Mouse (Mus musculus) small intestine, adult 2 months (tissue): Measurements from ENCODE around the gene Zfp410. TPM values are rescaled to one million over a fixed set of nuclear protein-coding genes. Genes with fewer than 3 reads are reported as not detected.

Experiments used
- H3K27ac ChIP-seq: fragments of 200-500 bp; 2 replicates; pipeline ENCODE4 v1.5.1; 2012; ENCODE audit warnings: low read depth, low read length, control low read depth, inconsistent platforms; ENCODE audit not compliant: insufficient read depth
- H3K27me3 ChIP-seq: fragments of 200-500 bp; 2 replicates; pipeline ENCODE4 v1.6.1; 2012; ENCODE audit warnings: mild to moderate bottlenecking, moderate library complexity, low read length, inconsistent platforms; ENCODE audit not compliant: control insufficient read depth, insufficient read depth
- H3K36me3 ChIP-seq: fragments of 200-500 bp; 2 replicates; pipeline ENCODE4 v1.6.1; 2012; ENCODE audit warnings: mild to moderate bottlenecking, low read length, control low read depth, inconsistent platforms; ENCODE audit not compliant: control insufficient read depth, insufficient read depth
- H3K4me1 ChIP-seq: fragments of 200-500 bp; 2 replicates; pipeline ENCODE4 v1.6.1; 2012; ENCODE audit warnings: low read length, inconsistent platforms, mixed read lengths; ENCODE audit not compliant: control insufficient read depth, insufficient read depth, insufficient read length
- H3K4me3 ChIP-seq: fragments of 200-500 bp; 2 replicates; pipeline ENCODE4 v1.5.1; 2012; ENCODE audit warnings: low read depth, mild to moderate bottlenecking, control low read depth, inconsistent platforms, low read length, moderate library complexity
- CTCF ChIP-seq: fragments of 200-500 bp; IDR thresholded peaks from 2 replicates; pipeline ENCODE4 v1.5.1; 2012; ENCODE audit warnings: low read depth, mild to moderate bottlenecking, control low read depth, inconsistent platforms, low read length, moderate library complexity, mixed read lengths; ENCODE audit not compliant: insufficient replicate concordance, insufficient read length; ENCODE audit errors: extremely low read depth
- POLR2A ChIP-seq: fragments of 200-500 bp; IDR thresholded peaks from 2 replicates; pipeline ENCODE4 v1.6.1; 2012; ENCODE audit warnings: low read depth, mild to moderate bottlenecking, control low read depth, inconsistent platforms, low read length, moderate library complexity
- WGBS: fragments of 180-500 bp; shearing (Covaris S2); methylation state at CpG from one replicate; pipeline ENCODE4 v1.1.7; 2018; 5-methylcytosine and 5-hydroxymethylcytosine counted together
- polyA plus RNA-seq: library from polyadenylated mRNA; depleted of rRNA; stranded (reverse); fragments of >200 nt; gene quantifications from 2 replicates; pipeline ENCODE4 v1.2.3, GENCODE M21; 2012; rRNA removed

Zfp410 gene
- polyA plus RNA-seq, 1 experiment = 20.5 TPM

GRCm38 (mm10) chr12:84392681-84393080 lies 76.0 kb downstream of the Zfp410 start:
- Histone ChIP-seq H3K36me3 (peaks cover 41% of the 10 kb centered on the region), H3K4me3 (no peak overlapping the region), H3K27ac (no peak overlapping the region), H3K27me3 (no peaks in the 10 kb centered on the region), H3K4me1 (no peaks in the 10 kb centered on the region; the same call in 1 of the 2 replicates)
- TF ChIP-seq CTCF (no peak), POLR2A (no peak)
- 96% methylated on average over 4 of the region's 4 CpGs for WGBS

Other genes with a start within 250 kb of the Zfp410 start
- not detected in 2 replicates for gene Acot5, start 247.5 kb upstream of the Zfp410 start, polyA plus RNA-seq
- gene Acot6, start 216.2 kb upstream of the Zfp410 start, polyA plus RNA-seq = 0.77 and 0.86 TPM in 2 replicates
- gene Dnal1, start 202.5 kb upstream of the Zfp410 start, polyA plus RNA-seq = 0.38 and 0.68 TPM in 2 replicates
- gene Pnma1, start 168.4 kb upstream of the Zfp410 start, polyA plus RNA-seq = 0.10 and 0.33 TPM in 2 replicates
- gene Elmsan1, start 98.0 kb upstream of the Zfp410 start, polyA plus RNA-seq = 8.9 and 25.9 TPM in 2 replicates
- gene Ptgr2, start 31.6 kb upstream of the Zfp410 start, polyA plus RNA-seq = 2.4 and 6.7 TPM in 2 replicates
- gene Coq6, start 44.8 kb downstream of the Zfp410 start, polyA plus RNA-seq = 26.3 and 29.9 TPM in 2 replicates
- 0.14 and 0.34 TPM in 2 replicates for gene Fam161b, start 45.0 kb downstream of the Zfp410 start, polyA plus RNA-seq
- 10.9 and 15.5 TPM in 2 replicates for gene Entpd5, start 92.2 kb downstream of the Zfp410 start, polyA plus RNA-seq
- gene Bbof1, start 92.2 kb downstream of the Zfp410 start, polyA plus RNA-seq = not detected in 2 replicates
- gene Rnf113a2, start 100.3 kb downstream of the Zfp410 start, polyA plus RNA-seq = 0.81 and 1.3 TPM in 2 replicates
- 1.5 and 1.9 TPM in 2 replicates for gene Aldh6a1, start 134.2 kb downstream of the Zfp410 start, polyA plus RNA-seq
- 0.95 and 3.2 TPM in 2 replicates for gene Lin52, start 134.6 kb downstream of the Zfp410 start, polyA plus RNA-seq